Mouse (Mus musculus): ENCODE measurements around the gene Timm17a. TPM values are rescaled to one million over a fixed set of nuclear protein-coding genes. Genes with fewer than 3 reads are reported as not detected.

Timm17a gene
- polyA plus RNA-seq, 1 experiment from 2014 or later: 186 TPM

Other genes with a start within 250 kb of the Timm17a start
- gene Lgr6, start 208.5 kb downstream of the Timm17a start, polyA plus RNA-seq (2015; fragmentation: Nextera tagmentation; extraction: Ambion mirVana): 7.8 and 9.3 TPM in 2 replicates
- 4.3 and 4.5 TPM in 2 replicates for gene Ptpn7, start 181.1 kb downstream of the Timm17a start, polyA plus RNA-seq (2015; fragmentation: Nextera tagmentation; extraction: Ambion mirVana)
- 59.2 and 59.8 TPM in 2 replicates for gene Arl8a, start 167.0 kb downstream of the Timm17a start, polyA plus RNA-seq (2015; fragmentation: Nextera tagmentation; extraction: Ambion mirVana)
- gene Gpr37l1, start 146.1 kb downstream of the Timm17a start, polyA plus RNA-seq (2015; fragmentation: Nextera tagmentation; extraction: Ambion mirVana): 0.15 TPM in 1 of 2 replicates, not detected in the other
- gene Elf3, start 55.2 kb downstream of the Timm17a start, polyA plus RNA-seq (2015; fragmentation: Nextera tagmentation; extraction: Ambion mirVana): 14.3 and 14.9 TPM in 2 replicates
- gene Rnpep, start 29.7 kb downstream of the Timm17a start, polyA plus RNA-seq (2015; fragmentation: Nextera tagmentation; extraction: Ambion mirVana): 84.7 and 86.3 TPM in 2 replicates
- 0.46 and 0.98 TPM in 2 replicates for gene Lmod1, start 11.0 kb upstream of the Timm17a start, polyA plus RNA-seq (2015; fragmentation: Nextera tagmentation; extraction: Ambion mirVana)
- gene Shisa4, start 61.5 kb upstream of the Timm17a start, polyA plus RNA-seq (2015; fragmentation: Nextera tagmentation; extraction: Ambion mirVana): 31.9 and 40.1 TPM in 2 replicates
- 102 and 113 TPM in 2 replicates for gene Ipo9, start 116.7 kb upstream of the Timm17a start, polyA plus RNA-seq (2015; fragmentation: Nextera tagmentation; extraction: Ambion mirVana)

Measured in limb, embryonic 15.5 days (tissue).